Mouse (Mus musculus): Measurements from ENCODE around the gene Rpia. TPM values are rescaled to one million over a fixed set of nuclear protein-coding genes. Genes with fewer than 3 reads are reported as not detected.

Gene Rpia
- polyA plus RNA-seq, 1 experiment from 2014 or later = 2.5 TPM

DNA sequence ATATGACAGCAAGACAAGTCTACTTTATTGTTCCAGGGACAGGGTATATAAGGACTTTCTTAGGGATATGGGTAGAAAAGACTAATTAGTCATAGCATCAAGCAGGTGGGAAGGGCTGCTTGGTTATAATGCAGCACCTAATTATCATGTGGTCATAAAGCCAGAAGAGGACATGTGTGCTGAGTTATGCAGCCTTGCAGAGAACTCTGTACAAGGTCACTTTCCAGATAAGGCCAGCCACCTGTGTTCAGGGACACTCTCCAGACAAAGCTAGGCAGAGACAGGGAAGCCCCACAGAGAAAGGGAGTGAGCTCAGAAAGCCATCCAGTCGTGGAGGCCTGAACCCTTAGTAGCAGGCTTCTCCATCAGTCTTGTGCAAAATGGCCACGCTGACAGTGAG lies 29.5 kb upstream of the Rpia start:
- no peak overlapping the region for H3K4me2 ChIP-seq (replicated peaks)
- ATAC-seq (ENCODE audit: low FRiP score, low read depth) = no peak
- WGBS = 58% methylated on average over 2 of the region's 2 CpGs

DNA sequence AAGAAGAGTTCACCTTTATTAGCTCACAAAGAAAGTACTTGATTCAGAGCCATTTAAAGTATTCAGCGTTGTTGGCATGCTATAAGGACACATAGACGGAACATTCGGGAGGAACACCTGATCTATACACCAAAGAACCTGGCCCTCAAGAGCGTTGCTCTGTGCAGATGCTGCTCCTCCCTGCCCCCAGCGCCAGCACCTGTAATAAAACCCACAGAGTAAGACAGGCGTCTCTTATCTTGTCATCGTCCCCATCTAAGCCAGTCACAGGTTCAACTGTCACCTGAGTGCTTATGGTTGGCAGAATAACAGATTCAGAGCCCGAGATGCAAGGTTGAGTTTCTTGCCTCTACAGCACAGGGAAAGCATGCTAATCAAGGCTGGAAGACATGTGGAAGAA lies 23.4 kb upstream of the Rpia start:
- no peaks in the 10 kb centered on the region for H3K9me3 ChIP-seq
- no peaks in the 10 kb centered on the region for H3K4me1 ChIP-seq
- H3K4me2 ChIP-seq (replicated peaks) = no peak overlapping the region
- no peak overlapping the region for H3K27ac ChIP-seq
- no peak overlapping the region for H3K4me3 ChIP-seq
- H3K9ac ChIP-seq = no peak overlapping the region
- no peaks in the 10 kb centered on the region for H3K27me3 ChIP-seq
- 81% methylated on average over 8 of the region's 8 CpGs for WGBS
- H3K36me3 ChIP-seq = no peaks in the 10 kb centered on the region
- no peak for ATAC-seq (ENCODE audit: low FRiP score, low read depth)

More for the DNA sequence above, 29.5 kb upstream of the Rpia start:
- no peak overlapping the region for H3K4me3 ChIP-seq
- H3K9ac ChIP-seq = no peak overlapping the region
- no peak overlapping the region for H3K27ac ChIP-seq
- H3K9me3 ChIP-seq = no peaks in the 10 kb centered on the region
- no peaks in the 10 kb centered on the region for H3K36me3 ChIP-seq
- no peaks in the 10 kb centered on the region for H3K27me3 ChIP-seq
- peaks cover 7% of the 10 kb centered on the region for H3K4me1 ChIP-seq

DNA sequence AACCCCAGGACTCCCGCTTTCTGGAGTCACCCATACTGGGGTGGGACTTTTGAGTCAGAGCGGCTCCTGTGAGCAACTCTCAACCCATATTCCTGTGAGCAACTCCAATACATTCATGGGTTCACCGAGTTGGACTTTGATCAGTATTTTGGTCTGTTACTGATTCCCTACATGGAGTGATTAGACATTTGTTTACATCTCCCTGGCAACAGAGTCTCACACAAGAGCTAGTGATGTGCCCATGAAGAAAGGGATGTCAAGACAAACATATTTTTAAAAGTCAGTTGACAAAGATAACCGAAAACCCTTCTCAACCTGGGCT lies 22.6 kb upstream of the Rpia start:
- H3K4me1 ChIP-seq = no peaks in the 10 kb centered on the region
- no peak overlapping the region for H3K9ac ChIP-seq
- 88% methylated on average over 4 of the region's 4 CpGs for WGBS
- H3K9me3 ChIP-seq = no peaks in the 10 kb centered on the region
- no peak overlapping the region for H3K27ac ChIP-seq
- H3K4me2 ChIP-seq (replicated peaks) = no peak overlapping the region
- H3K36me3 ChIP-seq = no peaks in the 10 kb centered on the region
- ATAC-seq (ENCODE audit: low FRiP score, low read depth) = no peak
- H3K4me3 ChIP-seq = no peak overlapping the region
- H3K27me3 ChIP-seq = no peaks in the 10 kb centered on the region

DNA sequence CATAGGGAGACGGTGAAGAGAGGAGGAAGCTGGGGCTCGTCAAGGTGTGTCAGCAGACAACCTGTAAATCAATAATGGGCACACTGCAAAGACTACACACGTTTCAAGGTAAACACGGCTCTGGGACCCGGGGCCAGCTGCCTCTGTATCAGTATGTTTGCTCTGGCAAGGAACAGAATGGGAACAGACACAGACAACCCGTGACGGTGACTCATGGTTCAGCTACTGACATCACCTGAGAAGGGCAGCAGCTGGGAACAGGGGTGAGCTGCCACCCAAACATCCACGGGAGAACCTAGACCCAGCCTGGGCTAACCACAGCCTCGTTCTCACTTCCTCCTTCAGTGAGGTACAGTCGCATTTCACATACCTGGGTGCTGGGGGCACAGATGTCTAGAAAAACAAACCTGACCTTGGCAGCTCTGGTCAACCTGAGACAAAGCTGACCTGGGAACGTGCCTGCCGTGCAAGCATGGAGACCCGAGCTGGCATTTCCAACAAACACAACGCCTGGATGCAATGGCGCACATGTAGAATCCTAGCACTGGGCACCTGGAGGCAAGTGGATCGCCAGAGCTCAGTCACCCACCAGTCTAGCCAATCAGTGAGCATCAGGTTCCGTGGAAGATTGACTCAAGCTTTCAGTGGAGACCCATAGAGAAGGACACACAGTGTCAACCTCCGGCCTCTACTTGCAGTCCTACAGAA lies 22.0 kb upstream of the Rpia start:
- Histone ChIP-seq H3K36me3 (no peaks in the 10 kb centered on the region), H3K4me2 (replicated peaks) (no peak overlapping the region), H3K9me3 (no peaks in the 10 kb centered on the region), H3K4me3 (no peak overlapping the region), H3K9ac (no peak overlapping the region), H3K27me3 (no peaks in the 10 kb centered on the region), H3K27ac (no peak overlapping the region), H3K4me1 (no peaks in the 10 kb centered on the region)
- no peak for ATAC-seq (ENCODE audit: low FRiP score, low read depth)
- WGBS = 84% methylated on average over 18 of the region's 18 CpGs

DNA sequence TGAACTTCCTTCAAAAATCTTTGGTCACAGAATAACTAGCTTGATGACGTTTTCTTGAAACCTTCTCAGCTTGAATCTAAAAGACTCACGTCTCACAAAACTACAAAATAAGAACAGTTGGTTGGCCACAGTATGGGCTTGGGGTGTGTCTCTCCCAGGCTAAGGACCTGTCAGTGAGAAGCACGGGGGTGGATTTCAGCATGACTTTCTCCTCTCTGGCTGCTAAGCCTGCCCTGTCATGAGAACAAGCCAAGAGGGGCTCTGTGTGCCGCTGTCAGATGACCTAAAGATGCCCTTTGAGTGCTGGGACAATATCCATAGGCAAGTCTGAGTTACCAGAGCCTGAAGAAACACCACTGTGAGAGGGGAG lies 20.5 kb upstream of the Rpia start:
- no peaks in the 10 kb centered on the region for H3K36me3 ChIP-seq
- no peaks in the 10 kb centered on the region for H3K4me1 ChIP-seq
- no peak overlapping the region for H3K4me3 ChIP-seq
- H3K27ac ChIP-seq = no peak overlapping the region
- no peaks in the 10 kb centered on the region for H3K9me3 ChIP-seq
- H3K4me2 ChIP-seq (replicated peaks) = no peak overlapping the region
- WGBS = 59% methylated on average over 4 of the region's 4 CpGs
- H3K27me3 ChIP-seq = no peaks in the 10 kb centered on the region
- H3K9ac ChIP-seq = no peak overlapping the region
- ATAC-seq (ENCODE audit: low FRiP score, low read depth) = no peak

DNA sequence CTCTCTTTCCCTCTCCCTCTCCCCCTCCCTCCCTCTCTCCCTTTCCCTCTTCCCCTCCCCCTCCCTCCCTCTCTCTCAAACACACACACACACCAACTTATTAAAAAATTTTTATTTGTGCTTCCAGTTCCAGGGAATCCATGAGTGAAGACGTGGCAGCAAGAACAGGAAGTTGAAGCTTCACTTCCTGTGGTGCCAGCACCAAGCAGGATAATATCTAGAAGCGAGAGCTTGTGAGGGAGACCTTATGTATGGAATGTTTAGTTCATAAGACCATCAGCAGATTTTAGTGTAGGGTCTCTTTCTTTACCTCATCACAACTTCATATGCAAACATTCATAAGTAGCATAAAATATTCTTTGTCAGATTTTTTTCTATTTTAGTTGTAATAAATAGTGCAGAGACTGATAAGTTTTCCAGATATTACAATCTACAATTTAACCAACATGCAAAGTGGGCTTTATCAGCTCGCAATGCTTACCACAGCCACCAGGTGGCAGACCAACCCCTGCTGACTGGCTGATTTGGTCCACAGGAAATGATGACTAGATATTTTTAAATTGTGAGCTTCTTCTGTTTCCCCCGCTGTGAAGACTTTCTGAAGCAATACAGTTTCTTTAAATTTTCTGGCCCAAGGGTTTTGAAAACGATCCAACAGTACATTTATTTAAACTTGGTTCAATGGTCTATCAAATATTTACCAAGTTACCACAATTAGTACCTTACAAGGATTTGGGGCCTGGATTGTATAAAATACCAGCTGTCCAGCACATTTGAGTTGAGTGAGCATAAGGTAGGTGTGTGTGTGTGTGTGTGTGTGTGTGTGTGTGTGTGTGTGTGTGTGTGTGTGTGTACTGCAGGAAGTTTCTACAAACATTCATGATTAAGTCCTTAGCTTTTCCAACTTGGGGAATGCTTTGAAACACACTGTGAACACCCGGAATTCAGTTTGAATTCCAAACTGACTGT lies 19.8 kb upstream of the Rpia start:
- Histone ChIP-seq H3K27ac (no peak overlapping the region), H3K9ac (no peak overlapping the region), H3K4me3 (no peak overlapping the region), H3K36me3 (no peaks in the 10 kb centered on the region), H3K4me2 (replicated peaks) (no peak overlapping the region), H3K27me3 (no peaks in the 10 kb centered on the region), H3K9me3 (no peaks in the 10 kb centered on the region), H3K4me1 (no peaks in the 10 kb centered on the region)
- 19% methylated on average over 6 of the region's 6 CpGs for WGBS
- no peak for ATAC-seq (ENCODE audit: low FRiP score, low read depth)

DNA sequence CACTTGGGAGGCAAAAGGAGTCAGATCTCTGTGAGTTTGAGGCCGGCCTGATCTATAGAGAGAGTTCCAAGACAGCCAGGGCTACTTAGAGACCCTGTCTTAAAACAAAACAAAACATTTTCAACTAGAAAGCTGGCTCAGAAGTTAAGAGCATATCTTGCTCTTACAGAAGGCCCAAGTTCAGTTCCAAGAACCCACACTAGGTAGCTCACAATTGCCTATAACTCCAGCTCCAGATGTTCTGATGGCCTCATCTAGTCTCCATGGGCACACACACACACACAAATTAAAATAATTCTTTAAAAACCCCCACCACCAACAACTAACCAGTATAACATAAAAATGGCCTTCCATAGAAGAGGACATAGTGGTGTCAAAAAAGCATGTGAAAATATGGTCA lies 18.5 kb upstream of the Rpia start:
- no peak overlapping the region for H3K4me3 ChIP-seq
- no peak overlapping the region for H3K27ac ChIP-seq
- H3K4me2 ChIP-seq (replicated peaks) = no peak overlapping the region
- no peak for ATAC-seq (ENCODE audit: low FRiP score, low read depth)
- peaks cover 7% of the 10 kb centered on the region; the same call in 1 of the 2 replicates for H3K4me1 ChIP-seq
- H3K9me3 ChIP-seq = no peaks in the 10 kb centered on the region
- H3K36me3 ChIP-seq = no peaks in the 10 kb centered on the region
- H3K27me3 ChIP-seq = no peaks in the 10 kb centered on the region
- no peak overlapping the region for H3K9ac ChIP-seq
- WGBS = 95% methylated on average over 1 of the region's 1 CpGs

DNA sequence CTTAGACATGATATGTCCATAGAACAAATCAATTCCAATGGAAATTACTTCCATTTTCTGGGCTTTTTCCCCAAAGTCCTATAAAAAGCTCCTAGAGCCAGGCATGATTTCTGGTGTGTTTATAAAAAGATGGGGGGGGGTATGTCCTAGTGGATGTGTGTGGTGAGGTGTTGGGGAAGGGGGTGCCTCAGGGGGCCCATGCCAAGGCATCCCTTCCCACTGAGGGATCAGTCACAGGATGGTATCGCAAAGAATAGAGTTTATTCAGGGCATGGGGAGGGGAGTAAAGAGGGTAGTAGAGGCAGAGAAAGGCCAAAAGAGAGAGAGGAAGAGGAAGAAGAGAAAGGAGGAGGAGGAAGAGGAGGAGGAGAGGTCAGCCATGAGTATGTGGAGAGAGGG lies 14.5 kb upstream of the Rpia start:
- H3K4me2 ChIP-seq (replicated peaks) = no peak overlapping the region
- ATAC-seq (ENCODE audit: low FRiP score, low read depth) = no peak

DNA sequence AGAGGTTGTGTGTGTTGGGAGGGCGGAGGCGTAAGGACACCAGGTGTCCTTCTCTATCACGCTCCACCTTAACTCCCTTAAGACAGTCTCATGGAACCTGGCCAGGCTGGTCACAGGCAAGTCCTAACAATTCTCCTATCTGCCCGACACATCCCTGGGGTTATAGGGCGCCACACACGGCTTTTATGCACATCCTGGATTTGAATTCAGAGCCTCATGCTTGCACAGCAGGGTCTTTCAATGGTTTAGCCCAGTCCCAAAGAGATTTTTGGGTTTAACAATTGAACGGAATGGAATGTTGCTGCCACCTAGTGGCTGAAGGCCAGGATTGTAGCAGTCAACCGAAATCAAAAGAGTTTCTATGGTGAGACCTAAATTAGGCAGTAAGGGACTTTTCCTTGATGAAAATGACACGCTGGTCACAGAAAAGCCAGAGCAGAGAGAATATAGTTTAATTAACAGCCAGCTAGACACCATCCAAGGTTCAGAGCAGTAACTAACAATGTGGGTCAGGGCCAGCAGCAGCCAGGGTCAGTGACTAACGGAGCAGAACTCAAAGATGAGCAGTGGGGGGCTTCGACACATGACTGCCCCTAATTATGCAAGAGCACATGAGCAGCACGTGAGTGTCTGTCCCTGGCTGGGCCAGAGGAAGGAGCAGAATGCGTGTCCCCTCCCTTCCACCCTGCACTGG lies 13.9 kb upstream of the Rpia start:
- no peaks in the 10 kb centered on the region for H3K9me3 ChIP-seq
- no peaks in the 10 kb centered on the region for H3K36me3 ChIP-seq
- 0 out of 2 replicates have a peak overlapping the region, but pooled peaks have one; percentile 21 for H3K9ac ChIP-seq
- ATAC-seq (ENCODE audit: low FRiP score, low read depth) = peak; percentile 54
- H3K4me2 ChIP-seq (replicated peaks) = peak overlapping the region; percentile 50
- H3K27me3 ChIP-seq = no peaks in the 10 kb centered on the region
- no peak overlapping the region for H3K27ac ChIP-seq
- no peak overlapping the region for H3K4me3 ChIP-seq
- H3K4me1 ChIP-seq = peaks cover 7% of the 10 kb centered on the region; the same call in 1 of the 2 replicates
- WGBS = 18% methylated on average over 13 of the region's 13 CpGs

More for the DNA sequence above, 14.5 kb upstream of the Rpia start:
- no peak overlapping the region for H3K9ac ChIP-seq
- no peaks in the 10 kb centered on the region for H3K9me3 ChIP-seq
- H3K4me3 ChIP-seq = no peak overlapping the region
- 61% methylated on average over 1 of the region's 1 CpGs for WGBS
- peaks cover 7% of the 10 kb centered on the region; the same call in 1 of the 2 replicates for H3K4me1 ChIP-seq
- no peaks in the 10 kb centered on the region for H3K36me3 ChIP-seq
- no peaks in the 10 kb centered on the region for H3K27me3 ChIP-seq
- no peak overlapping the region for H3K27ac ChIP-seq

DNA sequence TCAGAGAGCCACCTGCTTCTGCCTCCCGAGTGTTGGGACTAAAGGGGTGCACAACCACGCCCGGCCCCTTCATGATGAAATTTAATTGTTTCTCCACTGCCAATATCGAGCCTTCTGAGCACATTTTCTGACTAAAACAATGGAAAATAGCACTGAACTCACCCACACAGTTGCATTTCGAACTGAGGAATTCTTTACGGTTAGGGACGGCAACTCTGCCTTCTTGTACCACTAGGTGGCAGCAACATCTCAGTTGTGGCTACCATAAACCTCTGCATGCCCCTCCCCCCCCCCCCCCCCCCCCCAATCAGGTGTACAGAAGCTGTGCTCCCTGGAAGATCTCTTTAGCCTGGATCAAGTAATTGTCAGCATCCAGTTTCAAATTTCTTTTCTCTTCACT lies 13.2 kb upstream of the Rpia start:
- H3K4me2 ChIP-seq (replicated peaks) = peak overlapping the region; percentile 50
- H3K36me3 ChIP-seq = no peaks in the 10 kb centered on the region
- H3K27ac ChIP-seq = no peak overlapping the region
- no peaks in the 10 kb centered on the region for H3K27me3 ChIP-seq
- peaks cover 7% of the 10 kb centered on the region; the same call in 1 of the 2 replicates for H3K4me1 ChIP-seq
- WGBS = 19% methylated on average over 7 of the region's 7 CpGs
- ATAC-seq (ENCODE audit: low FRiP score, low read depth) = peak; percentile 53; the same call in 1 of the 2 replicates
- no peak overlapping the region for H3K4me3 ChIP-seq
- H3K9me3 ChIP-seq = no peaks in the 10 kb centered on the region
- H3K9ac ChIP-seq = no peak overlapping the region

DNA sequence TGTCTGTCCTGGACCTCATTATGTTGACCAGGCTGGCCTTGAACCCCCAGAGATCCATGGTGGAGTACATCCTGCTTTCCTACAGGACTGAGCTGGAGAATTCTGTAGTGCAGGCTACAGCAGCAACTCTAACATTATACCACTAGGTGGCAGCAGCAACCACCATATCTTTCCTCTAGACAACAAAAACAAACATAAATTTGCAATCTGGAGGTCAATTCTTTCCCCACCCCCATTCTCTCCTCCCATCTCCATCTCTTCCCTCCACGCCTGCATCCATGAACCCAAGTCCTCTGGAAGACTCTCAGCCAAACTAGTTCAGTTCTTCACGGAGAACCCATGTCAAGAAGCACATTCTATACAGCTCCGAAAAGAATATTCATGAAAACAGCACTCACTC lies 12.6 kb upstream of the Rpia start:
- H3K36me3 ChIP-seq = no peaks in the 10 kb centered on the region
- H3K4me1 ChIP-seq = peaks cover 7% of the 10 kb centered on the region; the same call in 1 of the 2 replicates
- no peak overlapping the region for H3K9ac ChIP-seq
- 0 out of 2 replicates have a peak, but pooled peaks have one; percentile 42 for ATAC-seq (ENCODE audit: low FRiP score, low read depth)
- no peaks in the 10 kb centered on the region for H3K9me3 ChIP-seq
- H3K4me3 ChIP-seq = no peak overlapping the region
- H3K27me3 ChIP-seq = no peaks in the 10 kb centered on the region
- H3K27ac ChIP-seq = no peak overlapping the region
- H3K4me2 ChIP-seq (replicated peaks) = peak overlapping the region; percentile 23; the same call in 1 of the 2 replicates
- WGBS = 26% methylated on average over 3 of the region's 3 CpGs

Measured in limb, embryonic 13.5 days (tissue).